Mouse (Mus musculus) kidney, embryonic 16.5 days (tissue): ENCODE results near the gene Disp1. TPM values are rescaled to one million over a fixed set of nuclear protein-coding genes. Genes with fewer than 3 reads are reported as not detected.

ENCODE experiments used
- ATAC-seq: fragments of 200-750 bp; cut with Nextera tagmentation; 2 replicates; pipeline ENCODE4 v1.8.0; 2017; ENCODE audit warnings: moderate TSS enrichment; ENCODE audit not compliant: low FRiP score, low TSS enrichment
- H3K27ac ChIP-seq: fragments of 300-500 bp; sonication (generic); 2 replicates; pipeline ENCODE4 v1.5.1; 2014; ENCODE audit warnings: low read length
- H3K27me3 ChIP-seq: fragments of 300-500 bp; sonication (generic); 2 replicates; pipeline ENCODE4 v1.6.1; 2014; ENCODE audit warnings: low read length, control low read depth, mixed read lengths; ENCODE audit not compliant: insufficient read depth
- H3K36me3 ChIP-seq: fragments of 300-500 bp; sonication (generic); 2 replicates; pipeline ENCODE4 v1.6.1; 2014; ENCODE audit warnings: low read length, control low read depth, mixed read lengths; ENCODE audit not compliant: insufficient read depth
- H3K4me1 ChIP-seq: fragments of 300-500 bp; sonication (generic); 2 replicates; pipeline ENCODE4 v1.6.1; 2014; ENCODE audit warnings: low read length, control low read depth, mixed read lengths; ENCODE audit not compliant: insufficient read depth
- H3K4me2 ChIP-seq: fragments of 300-500 bp; sonication (generic); replicated peaks from 2 replicates; pipeline ENCODE4 v1.6.1; 2014; ENCODE audit warnings: low read depth, low read length
- H3K4me3 ChIP-seq: fragments of 300-500 bp; sonication (generic); 2 replicates; pipeline ENCODE4 v1.5.1; 2014; ENCODE audit warnings: mild to moderate bottlenecking, low read length
- H3K9ac ChIP-seq: fragments of 300-500 bp; sonication (generic); replicated peaks from 2 replicates; pipeline ENCODE4 v1.6.1; 2014; ENCODE audit warnings: low read length
- H3K9me3 ChIP-seq: fragments of 300-500 bp; sonication (generic); 2 replicates; pipeline ENCODE4 v1.6.1; 2016; ENCODE audit warnings: low read length, control low read depth
- WGBS: fragments of 180-500 bp; shearing (Covaris S2); extraction: QIAGEN DNeasy Blood & Tissue Kit; methylation state at CpG from one replicate; pipeline ENCODE4 v1.1.7; 2014; 5-methylcytosine and 5-hydroxymethylcytosine counted together
- polyA plus RNA-seq: library from polyadenylated mRNA; unstranded; fragments of >200 nt; fragmentation: Nextera tagmentation; extraction: Ambion mirVana; gene quantifications from 2 replicates; pipeline ENCODE4 v1.2.1, GENCODE M21; 2015

Disp1 gene
- polyA plus RNA-seq, 1 experiment from 2014 or later, result 12.8 TPM

GRCm38 (mm10) chr1:183056289-183056655 lies 165.1 kb downstream of the Disp1 start:
- H3K9ac ChIP-seq, result no peak overlapping the region
- H3K27me3 ChIP-seq, result no peaks in the 10 kb centered on the region
- H3K36me3 ChIP-seq, result no peaks in the 10 kb centered on the region
- H3K4me1 ChIP-seq, result peaks cover 26% of the 10 kb centered on the region
- 8% methylated on average over 3 of the region's 3 CpGs for WGBS
- 0 out of 2 replicates have a peak overlapping the region, but pooled peaks have one; percentile 10 for H3K27ac ChIP-seq
- H3K9me3 ChIP-seq, result no peaks in the 10 kb centered on the region
- ATAC-seq, result 0 out of 2 replicates have a peak, but pooled peaks have one; percentile 40
- no peak overlapping the region for H3K4me2 ChIP-seq
- no peak overlapping the region for H3K4me3 ChIP-seq

GRCm38 (mm10) chr1:183055608-183056288 lies 165.6 kb downstream of the Disp1 start:
- no peak overlapping the region for H3K4me3 ChIP-seq
- 31% methylated on average over 2 of the region's 2 CpGs for WGBS
- peak; percentile 78 for ATAC-seq
- H3K36me3 ChIP-seq, result no peaks in the 10 kb centered on the region
- H3K27ac ChIP-seq, result peak overlapping the region; percentile 31; the same call in 1 of the 2 replicates
- H3K9me3 ChIP-seq, result no peaks in the 10 kb centered on the region
- H3K9ac ChIP-seq, result no peak overlapping the region
- H3K4me2 ChIP-seq, result no peak overlapping the region
- no peaks in the 10 kb centered on the region for H3K27me3 ChIP-seq
- H3K4me1 ChIP-seq, result peaks cover 26% of the 10 kb centered on the region

- Histone ChIP-seq H3K4me3 (no peak overlapping the region), H3K36me3 (no peaks in the 10 kb centered on the region), H3K9ac (no peak overlapping the region), H3K27ac (no peak overlapping the region), H3K9me3 (peaks cover 4% of the 10 kb centered on the region; the same call in 1 of the 2 replicates), H3K4me2 (no peak overlapping the region), H3K4me1 (peaks cover 27% of the 10 kb centered on the region), H3K27me3 (no peaks in the 10 kb centered on the region)
- ATAC-seq, result no peak
- WGBS, result 84% methylated on average over 7 of the region's 7 CpGs
Measured at GRCm38 (mm10) chr1:183052663-183053062, 168.7 kb downstream of the Disp1 start.

GRCm38 (mm10) chr1:183049295-183049694 lies 172.0 kb downstream of the Disp1 start:
- 80% methylated on average over 6 of the region's 6 CpGs for WGBS
- H3K36me3 ChIP-seq, result no peaks in the 10 kb centered on the region
- H3K9me3 ChIP-seq, result peaks cover 4% of the 10 kb centered on the region; the same call in 1 of the 2 replicates
- no peak overlapping the region for H3K9ac ChIP-seq
- no peak for ATAC-seq
- no peak overlapping the region for H3K4me2 ChIP-seq
- H3K4me1 ChIP-seq, result peaks cover 25% of the 10 kb centered on the region
- no peak overlapping the region for H3K27ac ChIP-seq
- H3K4me3 ChIP-seq, result no peak overlapping the region
- no peaks in the 10 kb centered on the region for H3K27me3 ChIP-seq

GRCm38 (mm10) chr1:183047913-183048523 lies 173.3 kb downstream of the Disp1 start:
- no peak overlapping the region for H3K4me2 ChIP-seq
- no peak overlapping the region for H3K9ac ChIP-seq
- H3K27me3 ChIP-seq, result no peaks in the 10 kb centered on the region
- no peak overlapping the region for H3K4me3 ChIP-seq
- WGBS, result 45% methylated on average over 5 of the region's 5 CpGs
- ATAC-seq, result 0 out of 2 replicates have a peak, but pooled peaks have one; percentile 11
- no peaks in the 10 kb centered on the region for H3K36me3 ChIP-seq
- peaks cover 23% of the 10 kb centered on the region for H3K4me1 ChIP-seq
- peaks cover 4% of the 10 kb centered on the region; the same call in 1 of the 2 replicates for H3K9me3 ChIP-seq
- no peak overlapping the region for H3K27ac ChIP-seq

GRCm38 (mm10) chr1:183047191-183047912 lies 174.0 kb downstream of the Disp1 start:
- Histone ChIP-seq H3K4me3 (no peak overlapping the region), H3K36me3 (no peaks in the 10 kb centered on the region), H3K27me3 (no peaks in the 10 kb centered on the region), H3K27ac (peak overlapping the region; percentile 27), H3K4me2 (no peak overlapping the region), H3K9me3 (peaks cover 4% of the 10 kb centered on the region; the same call in 1 of the 2 replicates), H3K9ac (no peak overlapping the region), H3K4me1 (peaks cover 23% of the 10 kb centered on the region)
- 25% methylated on average over 7 of the region's 7 CpGs for WGBS
- ATAC-seq, result peak; percentile 86

GRCm38 (mm10) chr1:183046081-183046480 lies 175.2 kb downstream of the Disp1 start:
- peaks cover 4% of the 10 kb centered on the region; the same call in 1 of the 2 replicates for H3K9me3 ChIP-seq
- H3K36me3 ChIP-seq, result no peaks in the 10 kb centered on the region
- H3K4me1 ChIP-seq, result peaks cover 23% of the 10 kb centered on the region
- H3K4me3 ChIP-seq, result no peak overlapping the region
- no peak overlapping the region for H3K27ac ChIP-seq
- WGBS, result 60% methylated on average over 12 of the region's 12 CpGs
- no peak for ATAC-seq
- H3K27me3 ChIP-seq, result no peaks in the 10 kb centered on the region
- H3K4me2 ChIP-seq, result no peak overlapping the region
- H3K9ac ChIP-seq, result no peak overlapping the region

- Histone ChIP-seq H3K9me3 (no peaks in the 10 kb centered on the region), H3K4me2 (no peak overlapping the region), H3K27me3 (no peaks in the 10 kb centered on the region), H3K27ac (no peak overlapping the region), H3K9ac (no peak overlapping the region), H3K4me1 (peaks cover 30% of the 10 kb centered on the region), H3K36me3 (no peaks in the 10 kb centered on the region), H3K4me3 (no peak overlapping the region)
- WGBS, result 68% methylated on average over 13 of the region's 13 CpGs
- no peak for ATAC-seq
Measured at GRCm38 (mm10) chr1:183043161-183043812, 178.0 kb downstream of the Disp1 start.

GRCm38 (mm10) chr1:183041703-183042102 lies 179.6 kb downstream of the Disp1 start:
- no peaks in the 10 kb centered on the region for H3K27me3 ChIP-seq

More at GRCm38 (mm10) chr1:183041703-183042102, 179.6 kb downstream of the Disp1 start:
- H3K4me3 ChIP-seq, result no peak overlapping the region
- ATAC-seq, result no peak
- no peaks in the 10 kb centered on the region for H3K9me3 ChIP-seq
- H3K4me1 ChIP-seq, result peaks cover 15% of the 10 kb centered on the region
- no peak overlapping the region for H3K4me2 ChIP-seq
- H3K9ac ChIP-seq, result no peak overlapping the region
- no peaks in the 10 kb centered on the region for H3K36me3 ChIP-seq
- WGBS, result 83% methylated on average over 6 of the region's 7 CpGs
- no peak overlapping the region for H3K27ac ChIP-seq
